Mouse (Mus musculus): ENCODE data around the gene Drd3. TPM values are rescaled to one million over a fixed set of nuclear protein-coding genes. Genes with fewer than 3 reads are reported as not detected.

The Drd3 gene
- total RNA-seq, 2 experiments from 2014 or later: not detected

Small RNA genes lying within 50 kb of the gene (microRNA-seq; reads per million reads assigned to microRNA genes)
- 0 reads per million in 2 experiments for gene Gm25996 (ENCODE audit: borderline number of aligned reads in 2 of 2)

Other genes starting within 250 kb of the Drd3 start
- not detected for gene Tigit, start 89.9 kb upstream of the Drd3 start, total RNA-seq (2021)
- 1 to 10 TPM; 2.4 to 3.7 TPM for gene Ccdc191, start 135.8 kb downstream of the Drd3 start, total RNA-seq (2021)
- 10 to 100 TPM; 10.9 to 14.1 TPM for gene Qtrt2, start 172.8 kb downstream of the Drd3 start, total RNA-seq (2021)
- under 1 TPM; 0.28 to 0.38 TPM for gene Zdhhc23, start 225.8 kb downstream of the Drd3 start, total RNA-seq (2021)